Mouse (Mus musculus): Measurements from ENCODE around the gene Slc2a6.
A peak's percentile ranks its signal among the peaks of the same experiment; 100 is the strongest.

Gene Slc2a6

DNA sequence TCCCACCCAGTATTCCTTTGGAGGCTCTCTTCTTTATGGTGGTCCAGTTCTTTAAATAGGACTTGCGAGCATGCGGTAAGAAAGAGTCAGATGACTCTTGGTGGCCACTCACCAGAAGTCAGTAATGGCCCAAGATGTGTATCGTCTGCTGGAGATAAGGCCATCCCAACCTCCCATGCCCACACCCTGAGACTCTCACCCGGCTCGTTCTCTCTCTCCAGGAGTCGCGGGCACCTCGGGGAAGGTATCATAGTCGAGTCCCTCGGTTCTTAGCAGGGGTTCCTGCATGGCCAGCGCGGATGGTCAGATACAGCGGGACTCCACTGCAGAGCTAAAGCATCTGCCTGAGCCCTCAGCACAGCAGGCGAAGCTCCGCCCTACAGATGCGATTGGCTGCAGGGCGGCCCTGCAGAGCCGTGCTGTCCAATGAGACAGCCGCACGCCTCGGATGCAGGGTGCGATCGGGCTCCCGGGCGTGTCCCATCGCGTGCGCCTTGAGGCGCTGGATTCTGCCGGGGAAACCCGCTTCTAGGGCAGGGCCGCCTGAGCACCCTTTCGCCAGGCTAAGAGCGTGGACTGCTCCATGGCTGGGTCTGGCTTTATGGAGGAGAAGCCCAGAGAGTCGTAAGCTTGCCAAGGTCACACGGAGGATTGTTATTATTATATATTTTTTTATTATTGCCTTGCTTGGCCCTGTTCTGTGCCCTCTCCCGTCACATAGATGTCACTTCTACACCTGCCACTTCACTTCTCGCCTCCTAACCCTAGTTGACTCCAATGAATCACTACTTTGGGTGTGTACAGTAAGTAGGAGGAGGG is at the start of gene Slc2a6:
TSS of gene Slc2a6 (minus strand) at position 381 of the 819 bp plus-strand sequence.
- no peak for TF ChIP-seq CTCF (conservative IDR thresholded peaks at IDR 0.05; ENCODE audit: low read length)
- no peak for TF ChIP-seq POU5F1 (IDR thresholded peaks at IDR 0.05; ENCODE audit: borderline replicate concordance, low read length)
- TF ChIP-seq NANOG (IDR thresholded peaks at IDR 0.05; ENCODE audit: borderline replicate concordance, low read length): no peak
- Histone ChIP-seq H3K36me3 (ENCODE audit: insufficient read depth, low read length) (no peaks in the 10 kb centered on the region), H3K9me3 (ENCODE audit: low read length) (no peaks in the 10 kb centered on the region), H3K27me3 (ENCODE audit: insufficient read depth, low read length) (peaks cover 62% of the 10 kb centered on the region), H3K4me1 (replicated peaks; ENCODE audit: low read depth, low read length) (peaks cover 17% of the 10 kb centered on the region), H3K4me3 (replicated peaks; ENCODE audit: low read length) (peak within 1 kb of the TSS; percentile 57)

GRCm38 (mm10) chr2:27075485-27075884 is 47.7 kb upstream of the Slc2a6 start:
- H3K4me1 ChIP-seq (replicated peaks; ENCODE audit: low read depth, low read length): peaks cover 7% of the 10 kb centered on the region; the same call in 1 of the 2 replicates
- no peaks in the 10 kb centered on the region for H3K9me3 ChIP-seq (ENCODE audit: low read length)
- peak; percentile 28; the same call in 1 of the 2 replicates for TF ChIP-seq CTCF (conservative IDR thresholded peaks at IDR 0.05; ENCODE audit: low read length)
- no peak for TF ChIP-seq NANOG (IDR thresholded peaks at IDR 0.05; ENCODE audit: borderline replicate concordance, low read length)
- H3K36me3 ChIP-seq (ENCODE audit: insufficient read depth, low read length): no peaks in the 10 kb centered on the region
- peaks cover 9% of the 10 kb centered on the region for H3K27me3 ChIP-seq (ENCODE audit: insufficient read depth, low read length)
- no peak overlapping the region for H3K4me3 ChIP-seq (replicated peaks; ENCODE audit: low read length)

DNA sequence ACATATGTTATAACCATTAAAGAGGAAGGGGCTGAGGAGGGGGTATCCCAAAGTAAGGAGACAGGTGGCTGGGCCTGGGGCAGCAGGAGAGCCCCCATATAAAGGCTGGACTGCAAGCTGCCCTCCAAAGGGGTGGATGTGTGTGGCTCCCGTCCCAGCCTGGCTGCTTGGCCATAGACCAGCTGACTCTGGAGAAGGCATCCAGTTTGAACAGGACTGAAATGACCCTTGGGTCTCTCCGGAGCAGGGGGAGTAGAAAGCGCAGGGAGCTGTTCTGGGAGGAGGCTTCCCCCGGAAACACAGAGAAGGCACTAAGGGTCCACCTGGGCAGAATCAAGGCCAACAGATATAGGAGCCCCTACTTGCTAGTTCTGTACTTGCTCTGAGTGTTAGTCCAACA is 47.0 kb upstream of the Slc2a6 start:
- no peak for TF ChIP-seq POU5F1 (IDR thresholded peaks at IDR 0.05; ENCODE audit: borderline replicate concordance, low read length)
- TF ChIP-seq NANOG (IDR thresholded peaks at IDR 0.05; ENCODE audit: borderline replicate concordance, low read length): no peak
- no peak for TF ChIP-seq CTCF (conservative IDR thresholded peaks at IDR 0.05; ENCODE audit: low read length)

GRCm38 (mm10) chr2:27073407-27073806 is 45.6 kb upstream of the Slc2a6 start:
- TF ChIP-seq POU5F1 (IDR thresholded peaks at IDR 0.05; ENCODE audit: borderline replicate concordance, low read length) (no peak), NANOG (IDR thresholded peaks at IDR 0.05; ENCODE audit: borderline replicate concordance, low read length) (no peak), CTCF (conservative IDR thresholded peaks at IDR 0.05; ENCODE audit: low read length) (no peak)
- Histone ChIP-seq H3K4me1 (replicated peaks; ENCODE audit: low read depth, low read length) (no peaks in the 10 kb centered on the region), H3K9me3 (ENCODE audit: low read length) (no peaks in the 10 kb centered on the region), H3K4me3 (replicated peaks; ENCODE audit: low read length) (no peak overlapping the region), H3K36me3 (ENCODE audit: insufficient read depth, low read length) (no peaks in the 10 kb centered on the region), H3K27me3 (ENCODE audit: insufficient read depth, low read length) (no peaks in the 10 kb centered on the region)

More for the DNA sequence above, 47.0 kb upstream of the Slc2a6 start:
- peaks cover 7% of the 10 kb centered on the region; the same call in 1 of the 2 replicates for H3K4me1 ChIP-seq (replicated peaks; ENCODE audit: low read depth, low read length)
- no peak overlapping the region for H3K4me3 ChIP-seq (replicated peaks; ENCODE audit: low read length)
- H3K27me3 ChIP-seq (ENCODE audit: insufficient read depth, low read length): peaks cover 8% of the 10 kb centered on the region
- H3K36me3 ChIP-seq (ENCODE audit: insufficient read depth, low read length): no peaks in the 10 kb centered on the region
- H3K9me3 ChIP-seq (ENCODE audit: low read length): no peaks in the 10 kb centered on the region

- no peaks in the 10 kb centered on the region for H3K36me3 ChIP-seq (ENCODE audit: insufficient read depth, low read length)
- TF ChIP-seq NANOG (IDR thresholded peaks at IDR 0.05; ENCODE audit: borderline replicate concordance, low read length): no peak
- TF ChIP-seq POU5F1 (IDR thresholded peaks at IDR 0.05; ENCODE audit: borderline replicate concordance, low read length): no peak
- no peak for TF ChIP-seq CTCF (conservative IDR thresholded peaks at IDR 0.05; ENCODE audit: low read length)
- no peaks in the 10 kb centered on the region for H3K9me3 ChIP-seq (ENCODE audit: low read length)
- no peaks in the 10 kb centered on the region for H3K27me3 ChIP-seq (ENCODE audit: insufficient read depth, low read length)
- H3K4me3 ChIP-seq (replicated peaks; ENCODE audit: low read length): no peak within 1 kb of the TSS
- no peaks in the 10 kb centered on the region for H3K4me1 ChIP-seq (replicated peaks; ENCODE audit: low read depth, low read length)
Measured at GRCm38 (mm10) chr2:27071978-27072377, 44.2 kb upstream of the Slc2a6 start, which contains the start of gene Mymk. Gene Mymk (minus strand): TSS chr2:27072179.

DNA sequence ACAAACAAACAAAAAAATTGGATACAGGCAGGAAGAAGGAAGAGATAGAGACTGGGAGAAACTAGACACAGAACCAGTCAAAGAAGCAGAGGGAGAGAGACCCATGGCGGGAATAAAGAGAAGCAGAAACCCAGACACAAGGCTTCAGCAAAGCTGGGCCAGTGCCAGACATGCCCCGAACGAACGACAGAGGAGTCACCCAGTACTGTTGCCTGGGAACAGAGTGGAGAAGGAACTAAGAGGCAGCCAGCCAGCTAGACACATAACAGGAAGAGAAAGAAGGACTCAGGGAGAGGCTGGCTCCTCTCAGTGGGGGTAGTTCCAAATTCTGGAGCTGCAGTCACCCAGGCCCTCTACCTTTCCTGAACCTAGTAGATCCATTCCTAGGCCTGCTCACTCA is 43.3 kb upstream of the Slc2a6 start:
- TF ChIP-seq POU5F1 (IDR thresholded peaks at IDR 0.05; ENCODE audit: borderline replicate concordance, low read length) (no peak), NANOG (IDR thresholded peaks at IDR 0.05; ENCODE audit: borderline replicate concordance, low read length) (no peak), CTCF (conservative IDR thresholded peaks at IDR 0.05; ENCODE audit: low read length) (no peak)
- H3K9me3 ChIP-seq (ENCODE audit: low read length): no peaks in the 10 kb centered on the region
- H3K4me1 ChIP-seq (replicated peaks; ENCODE audit: low read depth, low read length): no peaks in the 10 kb centered on the region
- H3K36me3 ChIP-seq (ENCODE audit: insufficient read depth, low read length): no peaks in the 10 kb centered on the region
- no peaks in the 10 kb centered on the region for H3K27me3 ChIP-seq (ENCODE audit: insufficient read depth, low read length)
- no peak overlapping the region for H3K4me3 ChIP-seq (replicated peaks; ENCODE audit: low read length)

- TF ChIP-seq POU5F1 (IDR thresholded peaks at IDR 0.05; ENCODE audit: borderline replicate concordance, low read length): no peak
- no peak for TF ChIP-seq CTCF (conservative IDR thresholded peaks at IDR 0.05; ENCODE audit: low read length)
- no peak for TF ChIP-seq NANOG (IDR thresholded peaks at IDR 0.05; ENCODE audit: borderline replicate concordance, low read length)
- H3K9me3 ChIP-seq (ENCODE audit: low read length): no peaks in the 10 kb centered on the region
- no peaks in the 10 kb centered on the region for H3K27me3 ChIP-seq (ENCODE audit: insufficient read depth, low read length)
- no peaks in the 10 kb centered on the region for H3K4me1 ChIP-seq (replicated peaks; ENCODE audit: low read depth, low read length)
- no peaks in the 10 kb centered on the region for H3K36me3 ChIP-seq (ENCODE audit: insufficient read depth, low read length)
- no peak overlapping the region for H3K4me3 ChIP-seq (replicated peaks; ENCODE audit: low read length)
Measured at GRCm38 (mm10) chr2:27070247-27070813, 42.5 kb upstream of the Slc2a6 start.

DNA sequence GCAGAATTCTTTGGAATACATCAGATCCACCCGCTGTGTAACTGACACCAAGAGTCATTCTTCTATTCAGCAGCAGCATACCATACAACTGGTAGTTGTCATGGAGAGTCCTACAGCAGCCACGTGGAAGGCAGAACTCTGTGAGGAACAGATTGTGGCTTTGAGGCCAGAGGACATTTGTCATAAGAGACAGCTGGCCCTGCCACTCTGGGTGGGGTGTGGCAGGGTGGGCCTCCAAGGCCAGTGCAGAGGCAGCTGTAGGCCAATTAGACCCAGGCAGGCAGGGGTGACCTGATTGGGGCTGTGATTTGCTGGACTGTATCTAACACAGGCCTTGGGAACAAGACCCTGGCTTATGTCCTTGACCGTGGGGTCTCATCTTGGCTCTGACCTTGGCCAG is 41.8 kb upstream of the Slc2a6 start:
- H3K4me3 ChIP-seq (replicated peaks; ENCODE audit: low read length): no peak overlapping the region
- H3K4me1 ChIP-seq (replicated peaks; ENCODE audit: low read depth, low read length): no peaks in the 10 kb centered on the region
- no peaks in the 10 kb centered on the region for H3K27me3 ChIP-seq (ENCODE audit: insufficient read depth, low read length)
- no peaks in the 10 kb centered on the region for H3K9me3 ChIP-seq (ENCODE audit: low read length)
- no peak for TF ChIP-seq NANOG (IDR thresholded peaks at IDR 0.05; ENCODE audit: borderline replicate concordance, low read length)
- TF ChIP-seq CTCF (conservative IDR thresholded peaks at IDR 0.05; ENCODE audit: low read length): no peak
- no peak for TF ChIP-seq POU5F1 (IDR thresholded peaks at IDR 0.05; ENCODE audit: borderline replicate concordance, low read length)
- H3K36me3 ChIP-seq (ENCODE audit: insufficient read depth, low read length): no peaks in the 10 kb centered on the region

Measured in E14TG2a.4 (cell line).